ENCODE assay signal across 8 mouse cellular contexts in genomic region chr2:92434375-92434745, GRCm38 (mm10). TPM values are rescaled to one million over a fixed set of nuclear protein-coding genes. Genes with fewer than 3 reads are reported as not detected.
DNase-seq lines count a peak whose midpoint lies in the region; ATAC-seq and TF ChIP-seq lines count a peak whose summit lies in the region.

No protein-coding gene starts in this region.

- ATAC-seq in lung, embryonic 14.5 days (ENCODE audit: insufficient read depth): no peak
- ATAC-seq in liver, embryonic 11.5 days (replicated peaks; ENCODE audit: low FRiP score): no peak
- ATAC-seq in stomach, embryonic 14.5 days (ENCODE audit: insufficient number of reproducible peaks, insufficient read depth, low FRiP score, low read depth): no peak

- peaks cover 20% of the 10 kb centered on the region for H3K4me1 ChIP-seq in lung, embryonic 14.5 days (ENCODE audit: insufficient read depth)
- H3K4me1 ChIP-seq in embryonic fibroblast, embryonic 13.5 days (ENCODE audit: control insufficient read depth, insufficient read depth, low read length): peaks cover 11% of the 10 kb centered on the region
- peaks cover 36% of the 10 kb centered on the region for H3K4me1 ChIP-seq in liver, embryonic 11.5 days (replicated peaks; ENCODE audit: control insufficient read depth, insufficient read depth, low read length)
- peaks cover 37% of the 10 kb centered on the region for H3K4me1 ChIP-seq in stomach, embryonic 14.5 days (ENCODE audit: control insufficient read depth, insufficient read depth, low read length)

- peak; percentile 55 for DNase-seq in lung, embryonic 14.5 days
- DNase-seq in lung, postnatal 4 days: no peak
- DNase-seq in liver, embryonic 11.5 days (ENCODE audit: low spot score): no peak
- DNase-seq in urinary bladder, postnatal 36 days (ENCODE audit: low spot score in 2 of 2): no peak
- no peak for DNase-seq in adrenal gland, postnatal 36 days
- no peak for DNase-seq in embryo, embryonic 10 days (ENCODE audit: low spot score)

- H3K4me3 ChIP-seq in lung, embryonic 14.5 days (ENCODE audit: low read depth, low read length): peak overlapping the region; percentile 85
- peak overlapping the region; percentile 58 for H3K4me3 ChIP-seq in embryonic fibroblast, embryonic 13.5 days (ENCODE audit: insufficient read depth, low read length)
- peak overlapping the region; percentile 87 for H3K4me3 ChIP-seq in liver, embryonic 11.5 days (ENCODE audit: low read depth, low read length)
- H3K4me3 ChIP-seq in stomach, embryonic 14.5 days (ENCODE audit: low read depth, low read length): peak overlapping the region; percentile 85

- no peak for TF ChIP-seq CTCF in lung, embryonic 14.5 days (IDR thresholded peaks at IDR 0.05; ENCODE audit: low read depth)
- TF ChIP-seq CTCF in embryonic fibroblast, embryonic 13.5 days (IDR thresholded peaks at IDR 0.05; ENCODE audit: borderline replicate concordance, insufficient read depth, low read length): no peak

- peak overlapping the region; percentile 83 for H3K4me2 ChIP-seq in lung, embryonic 14.5 days
- peak overlapping the region; percentile 74 for H3K4me2 ChIP-seq in liver, embryonic 11.5 days
- H3K4me2 ChIP-seq in stomach, embryonic 14.5 days (replicated peaks; ENCODE audit: low read depth, low read length): peak overlapping the region; percentile 91

- peak overlapping the region; percentile 26 for H3K27ac ChIP-seq in lung, embryonic 14.5 days (ENCODE audit: low read depth)
- H3K27ac ChIP-seq in embryonic fibroblast, embryonic 13.5 days (ENCODE audit: insufficient read depth, low read length): no peak overlapping the region
- no peak overlapping the region for H3K27ac ChIP-seq in liver, embryonic 11.5 days (ENCODE audit: low read depth, low read length)
- H3K27ac ChIP-seq in stomach, embryonic 14.5 days (ENCODE audit: low read length): 0 out of 2 replicates have a peak overlapping the region, but pooled peaks have one; percentile 0

- TF ChIP-seq POLR2A in embryonic fibroblast, embryonic 13.5 days (IDR thresholded peaks at IDR 0.05; ENCODE audit: low read depth, low read length): no peak

- H3K36me3 ChIP-seq in lung, embryonic 14.5 days (ENCODE audit: insufficient read depth): no peaks in the 10 kb centered on the region
- no peaks in the 10 kb centered on the region for H3K36me3 ChIP-seq in liver, embryonic 11.5 days (ENCODE audit: control insufficient read depth, insufficient read depth, low read length)
- no peaks in the 10 kb centered on the region for H3K36me3 ChIP-seq in stomach, embryonic 14.5 days (ENCODE audit: control insufficient read depth, insufficient read depth, low read length)

- 5% methylated on average over 12 of the region's 12 CpGs for WGBS in lung, embryonic 14.5 days
- 12% methylated on average over 12 of the region's 12 CpGs for WGBS in liver, embryonic 11.5 days
- WGBS in stomach, embryonic 14.5 days: 5% methylated on average over 12 of the region's 12 CpGs

- H3K27me3 ChIP-seq in lung, embryonic 14.5 days (ENCODE audit: insufficient read depth, low read length): no peaks in the 10 kb centered on the region
- no peaks in the 10 kb centered on the region for H3K27me3 ChIP-seq in liver, embryonic 11.5 days (replicated peaks; ENCODE audit: control insufficient read depth, insufficient read depth, low read length)
- H3K27me3 ChIP-seq in stomach, embryonic 14.5 days (ENCODE audit: control insufficient read depth, insufficient read depth, low read length): no peaks in the 10 kb centered on the region

- H3K9ac ChIP-seq in lung, embryonic 14.5 days: peak overlapping the region; percentile 40
- peak overlapping the region; percentile 42 for H3K9ac ChIP-seq in liver, embryonic 11.5 days (ENCODE audit: low read depth, low read length)
- peak overlapping the region; percentile 7; the same call in 1 of the 2 replicates for H3K9ac ChIP-seq in stomach, embryonic 14.5 days (replicated peaks; ENCODE audit: low read depth, low read length)

- H3K9me3 ChIP-seq in lung, embryonic 14.5 days (ENCODE audit: low read depth, low read length): no peaks in the 10 kb centered on the region
- H3K9me3 ChIP-seq in liver, embryonic 11.5 days (ENCODE audit: control insufficient read depth, low read length): no peaks in the 10 kb centered on the region
- no peaks in the 10 kb centered on the region for H3K9me3 ChIP-seq in stomach, embryonic 14.5 days (ENCODE audit: control insufficient read depth, low read depth, low read length)

RNA-seq across cellular contexts. Expression of gene Cry2, which starts 0.5 kb away (rescaled TPM):
- polyA plus RNA-seq in lung, embryonic 14.5 days (2014; fragmentation: Nextera tagmentation; extraction: Ambion mirVana): 19.9 and 22.0 TPM in 2 replicates
- 14.2 and 16.7 TPM in 2 replicates for polyA plus RNA-seq in embryonic fibroblast, embryonic 13.5 days (2011; ENCODE audit: insufficient read length, low read depth, missing spikeins)
- 20.6 and 22.5 TPM in 2 replicates for polyA plus RNA-seq in liver, embryonic 11.5 days (2014; fragmentation: Nextera tagmentation; extraction: Ambion mirVana)
- 24.2 and 25.7 TPM in 2 replicates for polyA plus RNA-seq in stomach, embryonic 14.5 days (2014; fragmentation: Nextera tagmentation; extraction: Ambion mirVana)
- total RNA-seq in adrenal gland, postnatal 36 days (2021): 10 to 100 TPM; 38.4 to 47.8 TPM

RNA-seq across cellular contexts. Expression of gene Slc35c1, which starts 26.0 kb away (rescaled TPM):
- polyA plus RNA-seq in lung, embryonic 14.5 days (2014; fragmentation: Nextera tagmentation; extraction: Ambion mirVana): 14.7 and 16.9 TPM in 2 replicates
- 12.8 and 12.9 TPM in 2 replicates for polyA plus RNA-seq in embryonic fibroblast, embryonic 13.5 days (2011; ENCODE audit: insufficient read length, low read depth, missing spikeins)
- polyA plus RNA-seq in liver, embryonic 11.5 days (2014; fragmentation: Nextera tagmentation; extraction: Ambion mirVana): 26.8 and 27.4 TPM in 2 replicates
- polyA plus RNA-seq in stomach, embryonic 14.5 days (2014; fragmentation: Nextera tagmentation; extraction: Ambion mirVana): 19.2 and 21.7 TPM in 2 replicates
- total RNA-seq in adrenal gland, postnatal 36 days (2021): 10 to 100 TPM; 14.8 to 24.3 TPM

RNA-seq across cellular contexts. Expression of gene Mapk8ip1, which starts 33.3 kb away (rescaled TPM):
- polyA plus RNA-seq in lung, embryonic 14.5 days (2014; fragmentation: Nextera tagmentation; extraction: Ambion mirVana): 6.2 TPM in 2 replicates
- 7.1 and 8.6 TPM in 2 replicates for polyA plus RNA-seq in embryonic fibroblast, embryonic 13.5 days (2011; ENCODE audit: insufficient read length, low read depth, missing spikeins)
- polyA plus RNA-seq in liver, embryonic 11.5 days (2014; fragmentation: Nextera tagmentation; extraction: Ambion mirVana): 4.9 and 6.3 TPM in 2 replicates
- 11.3 and 12.7 TPM in 2 replicates for polyA plus RNA-seq in stomach, embryonic 14.5 days (2014; fragmentation: Nextera tagmentation; extraction: Ambion mirVana)
- 10 to 100 TPM; 30.9 to 35.1 TPM for total RNA-seq in adrenal gland, postnatal 36 days (2021)

RNA-seq across cellular contexts. Expression of gene 1700029I15Rik, which starts 52.0 kb away (rescaled TPM):
- 1.1 and 1.2 TPM in 2 replicates for polyA plus RNA-seq in lung, embryonic 14.5 days (2014; fragmentation: Nextera tagmentation; extraction: Ambion mirVana)
- 0.83 and 0.98 TPM in 2 replicates for polyA plus RNA-seq in embryonic fibroblast, embryonic 13.5 days (2011; ENCODE audit: insufficient read length, low read depth, missing spikeins)
- polyA plus RNA-seq in liver, embryonic 11.5 days (2014; fragmentation: Nextera tagmentation; extraction: Ambion mirVana): 0.81 and 1.7 TPM in 2 replicates
- polyA plus RNA-seq in stomach, embryonic 14.5 days (2014; fragmentation: Nextera tagmentation; extraction: Ambion mirVana): 1.4 and 2.6 TPM in 2 replicates
- 10 to 100 TPM in 1 of 2 experiments, 1 to 10 TPM in 1; 6.2 to 10.0 TPM for total RNA-seq in adrenal gland, postnatal 36 days (2021)

RNA-seq across cellular contexts. Expression of gene Large2, which starts 59.7 kb away (rescaled TPM):
- polyA plus RNA-seq in lung, embryonic 14.5 days (2014; fragmentation: Nextera tagmentation; extraction: Ambion mirVana): 15.3 and 16.6 TPM in 2 replicates
- polyA plus RNA-seq in embryonic fibroblast, embryonic 13.5 days (2011; ENCODE audit: insufficient read length, low read depth, missing spikeins): not detected in 2 replicates
- polyA plus RNA-seq in liver, embryonic 11.5 days (2014; fragmentation: Nextera tagmentation; extraction: Ambion mirVana): 4.2 and 5.4 TPM in 2 replicates
- polyA plus RNA-seq in stomach, embryonic 14.5 days (2014; fragmentation: Nextera tagmentation; extraction: Ambion mirVana): 14.8 and 14.9 TPM in 2 replicates
- total RNA-seq in adrenal gland, postnatal 36 days (2021): 1 to 10 TPM in 1 of 2 experiments, under 1 TPM in 1; 0.79 to 2.4 TPM

Comparison
In these comparisons a context has a peak if more than half of its experiments do, and no peak if none do; other contexts are left out.
1. H3K27ac ChIP-seq: peak in lung, embryonic 14.5 days (single experiment) and stomach, embryonic 14.5 days (single experiment); none in embryonic fibroblast, embryonic 13.5 days (single experiment) and liver, embryonic 11.5 days (single experiment).
2. Peak in every context shown above with its lines, with median percentiles within 50 percentile points of each other: H3K4me2 ChIP-seq, H3K4me3 ChIP-seq and H3K9ac ChIP-seq.